Mouse (Mus musculus) cerebellum, adult (tissue): ENCODE measurements around the gene St7.

Experiments used
- ATAC-seq: cut with Nextera tagmentation; 2 replicates; pipeline ENCODE4 v1.9.2; 2017; ENCODE audit warnings: mild to moderate bottlenecking, moderate library complexity, mixed read lengths; ENCODE audit not compliant: insufficient number of reproducible peaks, low FRiP score, low TSS enrichment

The St7 gene

DNA sequence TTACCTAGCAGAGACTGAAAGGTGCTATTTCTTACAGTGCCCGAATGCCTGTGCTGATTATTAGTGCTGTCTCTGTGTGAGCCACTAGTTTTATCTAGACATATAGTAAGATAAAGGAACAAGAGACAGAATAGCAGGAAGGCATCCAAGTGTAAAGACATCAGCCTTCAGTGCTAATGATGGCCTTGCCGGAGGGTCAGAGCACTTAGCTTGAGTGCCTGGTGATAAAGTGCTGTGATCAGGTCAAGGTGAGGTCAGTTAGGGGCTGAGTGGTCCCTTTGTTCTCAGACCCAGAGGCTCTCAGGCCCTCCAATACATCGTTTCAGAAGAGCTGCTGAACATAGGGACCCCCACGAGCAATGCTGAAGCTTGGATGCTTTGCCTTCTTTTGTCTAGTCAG, 113.8 kb downstream of the St7 start:
- no peak for ATAC-seq

DNA sequence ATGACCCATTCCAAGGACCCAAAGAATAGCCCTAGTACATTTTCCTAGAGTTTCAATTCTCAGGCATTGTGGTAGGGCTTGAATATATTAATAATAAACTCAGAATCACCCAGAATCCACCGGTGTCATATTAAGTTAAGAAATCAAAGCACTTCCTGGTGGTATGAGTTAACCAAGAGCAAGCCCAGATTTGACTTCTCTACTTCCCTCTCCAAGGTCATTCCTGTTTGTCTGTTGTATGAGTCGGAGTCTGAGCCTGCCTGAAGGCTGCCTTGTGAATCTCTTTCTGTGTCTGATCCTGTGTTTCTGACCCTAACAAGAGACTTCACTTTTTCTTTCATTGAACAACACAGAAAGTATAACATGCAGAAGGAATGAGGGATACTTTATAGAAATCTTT, 118.3 kb downstream of the St7 start:
- ATAC-seq = no peak

DNA sequence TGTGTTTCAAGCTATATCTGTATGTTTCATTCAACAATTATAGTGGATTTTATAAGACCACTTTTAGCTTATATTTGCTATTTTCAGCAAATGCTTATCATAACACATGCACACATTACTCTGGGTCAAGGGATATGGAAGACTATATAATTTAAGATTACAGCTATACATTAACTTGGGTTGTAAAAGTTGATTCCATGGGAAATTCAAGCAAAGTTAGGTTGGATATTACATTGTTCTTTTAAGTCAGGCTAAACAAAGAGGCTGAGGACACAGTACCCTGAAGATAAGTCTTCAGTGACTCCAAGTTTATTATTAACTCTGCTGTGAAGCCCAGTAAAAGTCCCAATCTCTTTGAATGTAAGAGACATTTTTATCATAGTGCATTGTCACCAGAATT, 118.8 kb downstream of the St7 start:
- ATAC-seq = no peak

DNA sequence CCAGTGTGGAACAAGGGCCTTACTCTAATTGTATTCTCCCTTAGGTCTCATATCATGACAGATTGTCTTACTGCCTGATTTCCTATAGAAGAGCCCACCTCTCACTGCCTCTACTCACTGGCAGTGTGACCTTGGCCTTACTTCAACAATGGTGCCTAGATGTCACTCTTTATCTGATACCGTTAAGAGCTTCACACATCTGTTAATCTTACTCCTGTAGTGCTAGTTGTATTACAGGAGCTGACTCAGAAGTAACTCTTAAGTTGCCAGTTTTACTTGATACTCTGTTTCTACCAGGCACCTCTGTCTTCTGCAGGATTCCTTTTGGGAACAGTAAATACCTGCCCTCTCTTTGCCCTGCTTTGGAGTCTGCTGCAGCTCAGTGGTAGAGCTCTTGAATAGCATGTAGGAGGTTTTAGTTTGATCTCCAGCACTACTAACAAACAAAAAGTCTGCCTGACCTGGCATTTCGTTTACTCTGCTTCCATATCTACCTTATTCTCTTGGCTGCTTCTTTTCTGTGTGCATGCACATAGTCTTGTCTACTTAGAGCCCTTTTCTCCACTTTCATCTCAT, 121.4 kb downstream of the St7 start:
- ATAC-seq = no peak

DNA sequence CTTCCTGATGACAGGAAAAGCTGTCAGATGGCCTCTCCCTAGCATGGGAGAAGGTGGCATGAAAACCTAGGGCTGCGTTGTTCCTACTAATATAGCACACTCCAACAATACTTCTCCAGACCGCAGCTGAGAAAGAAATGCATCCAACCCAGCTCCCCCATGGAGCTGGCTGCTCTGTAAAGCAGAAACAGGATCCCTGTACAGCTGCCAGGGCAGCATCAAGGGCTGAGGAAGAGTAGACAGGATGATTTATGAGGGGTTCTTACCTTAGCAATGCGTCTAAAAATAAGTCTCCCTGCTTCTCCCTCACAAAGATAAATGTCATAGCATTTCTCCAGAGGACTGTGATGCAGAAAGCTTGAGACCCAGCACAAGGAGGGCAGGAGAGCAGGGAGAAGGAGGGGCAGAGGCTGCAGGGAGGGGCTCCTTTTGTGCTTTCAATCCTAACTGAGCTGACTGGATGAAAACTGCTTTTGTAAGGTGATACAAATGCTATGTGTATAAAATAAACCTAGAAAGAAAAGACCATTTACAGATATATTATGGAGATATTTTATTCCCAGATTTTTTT, 124.2 kb downstream of the St7 start:
- peak; percentile 67; the same call in 1 of the 2 replicates for ATAC-seq

DNA sequence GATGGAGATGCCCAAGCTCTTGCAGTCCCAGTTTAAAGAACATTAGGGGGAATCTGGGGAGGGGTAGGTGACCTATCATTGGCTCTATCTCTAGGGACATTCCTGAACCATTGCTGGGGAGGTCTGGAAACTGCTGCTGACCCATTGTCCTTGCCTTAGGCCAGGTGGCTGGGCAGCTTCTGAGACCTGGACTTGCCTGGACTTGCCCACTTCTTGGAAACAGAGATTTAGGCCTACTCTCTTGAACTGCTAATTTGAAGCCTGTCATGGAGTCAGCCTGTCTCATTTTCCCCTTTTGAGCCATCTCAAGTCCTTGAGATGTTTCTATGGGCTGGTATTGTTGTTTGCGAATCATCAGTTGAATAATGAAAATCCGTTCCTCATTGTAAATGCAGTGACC, 130.9 kb downstream of the St7 start:
- no peak for ATAC-seq

DNA sequence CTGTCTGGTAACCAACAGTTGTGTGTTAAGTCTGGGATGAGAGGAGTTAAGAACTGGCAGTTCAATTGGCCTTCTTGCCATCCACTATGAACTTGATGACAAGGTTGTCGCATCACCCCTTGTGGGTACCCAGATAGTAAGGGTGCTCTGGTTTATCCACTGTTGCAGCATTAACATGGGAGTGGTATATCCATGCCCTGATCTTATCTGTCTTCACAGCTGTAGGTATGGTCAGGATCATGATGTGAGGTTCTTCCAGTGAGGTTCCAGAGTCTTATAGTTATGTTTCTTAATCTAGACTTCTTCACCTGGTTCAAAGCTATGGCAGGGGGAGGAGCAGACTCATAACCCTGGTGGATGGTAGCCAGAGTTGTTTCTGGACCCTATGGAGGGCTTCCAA, 132.0 kb downstream of the St7 start:
- ATAC-seq = no peak

DNA sequence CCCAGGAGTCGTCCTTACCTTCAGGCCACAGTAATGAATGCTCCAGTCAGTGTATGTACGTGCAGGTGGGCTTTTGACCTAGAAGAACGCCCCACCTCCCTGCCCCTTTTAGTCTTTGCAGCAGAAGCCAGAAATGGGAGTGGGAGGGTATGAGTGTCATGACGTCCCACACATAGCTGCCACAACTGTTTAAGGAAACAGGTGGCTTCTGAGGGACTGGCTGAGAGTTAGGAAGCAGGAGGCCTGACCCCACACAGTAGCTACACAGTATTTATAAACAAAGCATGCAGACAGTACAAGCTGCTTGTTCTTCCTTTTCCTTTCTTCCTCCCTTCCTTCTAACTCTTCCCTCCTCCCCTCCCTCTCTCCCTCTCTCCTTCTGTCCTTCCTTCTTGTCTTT, 135.6 kb downstream of the St7 start:
- no peak for ATAC-seq

DNA sequence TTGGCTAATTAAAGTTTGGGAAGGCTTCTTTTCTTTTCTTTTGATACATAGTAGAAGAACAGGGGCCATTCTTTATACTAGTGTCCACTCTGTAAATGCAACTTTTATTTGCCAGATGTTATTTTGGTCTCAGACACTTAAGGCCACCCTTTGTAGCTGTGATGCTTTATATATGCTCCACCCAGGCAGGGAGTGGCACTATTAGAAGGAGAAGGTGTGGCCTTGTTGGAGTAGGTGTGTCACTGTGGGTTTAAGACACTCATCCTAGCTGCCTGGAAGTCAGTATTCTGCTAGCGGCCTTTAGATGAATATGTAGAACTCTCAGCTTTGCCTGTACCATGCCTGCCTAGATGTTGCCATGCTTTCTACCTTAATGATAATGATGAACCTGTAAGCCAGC, 137.2 kb downstream of the St7 start:
- no peak for ATAC-seq

DNA sequence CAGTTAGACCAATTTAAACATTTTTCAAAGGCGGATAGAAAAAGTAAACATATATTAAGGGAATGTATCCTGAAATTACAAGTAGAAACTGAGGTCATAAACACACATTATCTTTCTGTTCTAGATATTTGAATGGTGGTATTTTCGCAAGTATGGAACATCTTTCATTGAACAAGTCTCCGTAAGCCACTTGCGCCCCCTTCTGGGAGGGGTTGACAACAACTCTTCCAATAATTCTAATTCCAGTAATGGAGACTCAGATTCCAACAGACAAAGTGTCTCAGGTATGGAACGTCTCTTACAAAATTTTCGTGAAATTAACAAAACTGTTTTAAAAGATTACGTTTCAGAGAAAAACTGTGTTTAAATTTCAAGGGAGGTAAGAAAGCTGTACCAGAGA, 141.8 kb downstream of the St7 start:
- ATAC-seq = no peak

DNA sequence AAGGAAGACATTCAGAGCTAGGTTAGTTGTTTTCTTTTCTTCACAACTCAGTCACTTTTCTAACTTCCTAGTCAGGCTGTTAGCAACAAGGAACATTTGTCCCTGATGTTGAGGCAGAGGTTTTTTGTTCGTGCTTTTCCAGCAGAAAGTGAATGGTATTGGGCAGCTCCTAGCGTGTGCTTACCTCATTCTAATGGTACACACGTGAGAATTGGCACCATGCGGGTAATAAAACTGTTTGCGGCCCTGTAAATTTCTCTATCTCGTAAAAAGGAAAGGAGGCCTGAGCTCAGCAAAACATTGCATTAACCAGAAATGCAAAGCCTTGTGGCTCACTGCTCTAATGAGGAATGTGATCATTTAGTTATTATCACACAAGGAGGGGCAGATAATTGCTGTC, 143.0 kb downstream of the St7 start:
- ATAC-seq = no peak

DNA sequence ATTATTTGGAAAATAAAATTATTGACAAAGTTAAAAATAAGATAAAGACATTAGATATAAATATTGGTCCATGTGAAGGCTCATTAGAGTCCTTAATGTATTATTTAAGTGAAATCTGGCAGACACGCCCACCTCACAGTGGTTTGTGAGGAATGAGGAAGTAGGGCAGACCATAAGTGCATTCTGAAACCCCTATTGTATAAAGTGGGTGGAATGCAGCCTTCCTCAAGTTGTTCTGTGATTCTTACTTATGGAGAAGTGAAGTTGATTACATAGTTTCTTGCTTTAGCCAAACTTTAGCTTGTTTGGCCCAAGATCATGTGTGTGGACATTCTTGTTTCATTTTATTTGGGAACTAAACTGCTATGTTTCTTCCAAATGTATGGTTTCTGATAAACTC, 144.9 kb downstream of the St7 start:
- no peak for ATAC-seq

DNA sequence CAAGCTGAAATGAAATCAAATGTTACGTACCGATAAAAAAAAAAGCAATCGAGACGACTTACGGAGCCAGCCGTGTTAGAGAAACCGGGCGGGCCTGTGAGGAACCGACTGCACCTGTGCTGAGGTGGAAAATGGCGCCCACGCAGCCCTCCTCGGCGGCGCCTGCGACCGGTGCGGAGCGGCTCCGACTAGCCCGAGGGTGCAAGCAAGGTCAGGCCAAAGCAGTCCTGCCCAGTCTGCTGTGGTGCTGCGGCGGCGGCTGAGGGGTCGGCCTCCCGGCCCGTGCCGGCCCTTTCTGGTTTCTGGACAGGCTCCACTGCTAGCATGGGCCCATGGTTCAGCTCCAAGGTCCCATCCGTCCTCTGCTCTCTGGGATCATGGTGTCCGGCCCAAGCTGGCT, 147.7 kb downstream of the St7 start:
- no peak for ATAC-seq

DNA sequence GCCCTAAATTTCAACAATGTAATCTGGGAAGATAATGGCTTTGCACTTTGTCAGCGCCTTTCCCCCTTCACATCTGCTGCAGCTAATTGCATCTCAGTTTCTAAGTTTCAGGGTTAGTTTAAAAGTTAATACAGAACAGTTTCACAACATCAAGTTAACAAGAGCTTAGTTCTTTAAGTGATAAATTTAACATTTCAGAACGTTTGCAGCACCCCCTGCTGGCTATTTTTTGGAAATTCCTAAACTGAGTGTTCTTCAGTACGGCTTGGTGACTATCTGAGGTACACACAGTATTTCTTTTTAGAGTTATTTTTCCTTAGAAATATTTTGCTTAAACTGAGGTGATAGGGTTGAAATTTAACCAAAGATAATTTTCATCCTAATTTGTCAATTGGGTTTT, 150.0 kb downstream of the St7 start:
- no peak for ATAC-seq

DNA sequence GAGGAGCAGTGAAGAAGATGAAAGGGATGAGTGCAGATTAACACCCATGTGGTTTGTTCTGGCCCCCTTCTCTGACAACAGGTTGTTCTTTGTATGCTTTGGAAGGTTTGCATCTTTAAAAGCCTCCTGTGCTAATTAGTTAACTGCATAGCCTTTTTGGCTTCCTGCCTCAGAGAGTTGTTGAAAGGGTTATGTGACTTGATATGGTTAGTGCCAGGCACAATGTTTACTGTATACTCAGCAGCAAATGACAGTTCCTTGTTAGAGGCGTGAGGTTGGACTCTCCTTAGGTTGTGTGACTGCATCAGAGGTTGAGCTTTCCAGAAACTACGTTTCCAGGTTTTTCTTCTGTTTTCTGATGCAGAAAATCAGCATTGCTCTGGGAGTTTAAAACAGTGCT, 158.6 kb downstream of the St7 start:
- no peak for ATAC-seq

DNA sequence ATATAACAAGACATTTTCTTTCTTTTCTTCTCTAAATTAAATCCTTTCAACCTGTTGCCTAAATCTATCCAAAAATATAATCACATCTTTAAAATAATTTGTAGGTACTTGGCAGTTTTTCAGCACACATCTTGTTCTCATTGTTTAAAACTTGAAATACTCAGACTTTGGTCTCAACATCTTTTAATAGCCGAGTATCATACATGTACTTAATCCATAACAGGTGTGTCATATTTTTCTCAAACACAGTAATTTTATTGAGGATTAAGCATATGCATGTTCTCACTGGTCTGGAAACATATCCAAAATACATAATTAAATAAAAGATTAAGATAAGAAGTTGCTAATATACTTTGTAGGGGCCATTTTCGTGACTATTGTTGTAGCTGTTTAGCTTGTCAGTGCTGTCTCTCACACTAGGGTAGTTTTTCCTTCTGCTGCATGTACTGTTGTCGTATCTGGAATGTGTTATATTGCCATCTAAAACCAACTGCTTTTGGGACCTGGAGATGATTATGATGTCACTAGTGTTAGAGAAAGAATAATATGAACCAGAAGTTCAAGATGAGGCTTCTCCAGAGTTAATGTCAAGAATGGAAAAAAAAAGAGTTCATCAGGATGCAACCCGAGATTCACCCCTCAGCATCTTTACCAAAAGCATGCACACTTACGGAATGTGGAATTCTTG, 161.0 kb downstream of the St7 start:
- ATAC-seq = no peak

DNA sequence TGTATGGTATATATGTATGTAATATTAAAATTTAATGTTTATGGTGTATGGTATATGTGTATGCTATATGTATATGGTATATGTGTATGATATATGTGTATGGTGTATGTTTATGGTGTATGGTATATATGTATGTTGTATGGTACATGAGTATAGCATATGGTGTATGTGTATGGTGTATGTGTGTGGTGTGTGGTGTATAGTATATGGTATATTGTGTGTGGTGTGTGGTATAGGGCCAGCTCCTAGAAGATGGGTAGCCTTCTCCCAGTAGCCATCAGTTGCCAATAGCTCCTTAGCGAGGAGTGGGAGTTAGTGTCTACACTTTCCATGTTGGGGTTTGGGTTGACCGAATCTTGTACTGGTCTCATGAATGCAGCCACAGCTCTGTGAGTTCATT, 162.9 kb downstream of the St7 start:
- ATAC-seq = no peak

DNA sequence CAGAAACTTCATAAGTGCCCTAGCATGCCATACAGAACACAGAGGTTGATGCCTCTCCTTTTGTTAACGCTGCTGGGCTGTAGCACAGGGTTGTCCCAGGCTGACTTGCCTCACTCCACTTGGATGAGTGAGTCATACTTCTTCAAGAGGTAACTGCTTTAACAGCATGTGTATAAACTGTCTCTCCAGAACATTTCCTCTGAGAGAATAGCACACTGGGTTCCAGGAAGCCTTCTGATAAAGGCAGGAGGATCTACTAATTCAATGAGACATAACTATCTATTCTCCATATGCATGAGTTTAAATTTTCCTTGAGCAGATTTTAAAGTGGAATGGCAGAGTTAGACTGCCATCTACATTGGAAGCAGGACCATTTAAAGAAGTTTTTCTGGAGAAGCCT, 166.8 kb downstream of the St7 start:
- no peak for ATAC-seq

DNA sequence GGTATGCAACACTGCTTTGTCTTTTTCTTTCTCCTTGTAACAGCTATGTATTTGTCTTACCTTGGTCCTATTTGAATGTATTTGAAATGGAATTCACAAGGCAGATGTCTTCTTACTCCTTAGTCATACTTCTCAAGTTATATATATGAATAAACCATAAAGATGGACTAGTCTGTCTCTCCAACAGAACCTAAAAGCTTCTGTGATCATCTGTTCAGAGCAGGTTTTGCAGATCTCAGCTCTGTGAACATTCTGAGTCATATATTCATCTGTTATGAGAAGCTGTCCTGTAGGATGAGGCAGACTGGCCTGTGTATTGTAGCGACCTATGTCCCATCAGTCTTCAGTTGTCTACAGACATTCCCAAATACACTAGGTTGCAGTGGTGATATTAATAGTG, 167.7 kb downstream of the St7 start:
- ATAC-seq = no peak

DNA sequence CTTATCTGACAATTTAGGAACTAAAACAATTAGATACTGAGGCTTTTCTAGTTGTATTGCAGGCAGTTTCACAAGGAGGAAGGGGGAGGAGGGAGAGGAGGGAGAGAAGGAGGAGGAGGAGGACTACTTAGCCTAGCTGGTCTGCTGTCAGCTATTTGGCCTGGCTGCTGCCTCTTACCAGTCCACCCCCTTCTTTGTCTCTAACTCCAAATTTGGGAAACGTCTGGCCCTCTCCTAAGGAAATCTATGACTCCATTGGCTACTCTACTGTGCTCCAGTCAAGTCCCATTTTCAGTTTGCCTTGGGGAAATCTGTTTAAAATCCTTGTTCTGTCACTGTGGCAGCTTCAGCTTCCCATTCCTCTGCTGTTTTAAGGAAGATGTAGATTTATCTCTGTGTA, 175.1 kb downstream of the St7 start:
- ATAC-seq = no peak

DNA sequence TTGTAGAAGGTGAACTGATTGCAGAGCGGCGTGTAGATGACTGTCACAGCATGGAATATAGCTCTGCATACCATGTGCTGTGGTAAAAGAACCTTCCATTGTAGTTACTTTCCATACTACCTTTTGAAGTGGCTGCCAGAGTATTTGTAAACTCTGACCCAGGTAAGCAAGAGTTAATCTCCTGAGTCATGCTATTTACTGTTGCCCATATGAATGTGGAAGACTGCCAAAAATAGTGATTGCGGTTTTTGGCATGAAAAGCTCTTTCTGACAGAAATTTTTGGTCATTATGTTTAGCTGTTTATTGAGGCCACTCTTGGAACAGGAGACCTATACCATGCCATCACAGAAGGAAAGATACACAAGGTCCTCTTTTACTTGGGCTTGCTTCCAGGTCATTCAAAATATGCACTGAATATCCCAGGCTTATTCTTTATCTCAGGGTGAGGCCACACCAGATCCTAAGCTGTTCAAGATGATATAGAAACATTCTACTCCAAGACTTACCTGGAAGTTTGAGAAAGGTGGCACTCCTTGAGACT, 179.2 kb downstream of the St7 start:
- no peak for ATAC-seq

DNA sequence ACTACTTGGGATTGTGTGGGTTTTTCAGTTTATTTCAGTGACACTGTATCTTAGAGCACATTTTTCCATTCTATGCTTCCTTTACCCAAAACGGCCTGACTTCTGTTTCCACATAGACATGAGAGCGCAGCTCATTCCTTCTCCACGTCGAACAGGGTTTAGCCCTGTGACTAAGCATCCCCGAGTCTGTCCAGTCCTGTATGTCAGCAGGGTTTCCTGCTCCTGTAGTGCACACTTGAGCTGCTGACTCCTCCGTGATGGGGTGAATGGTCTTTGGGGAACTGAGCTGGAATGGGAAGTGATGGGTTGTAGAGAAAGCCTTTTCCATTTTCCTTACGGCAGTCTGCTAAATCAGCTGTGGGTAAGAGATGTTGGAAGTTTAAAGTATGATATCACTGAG, 182.9 kb downstream of the St7 start:
- ATAC-seq = no peak
